Mouse (Mus musculus): ENCODE measurements at regions not wholly inside any gene's neighbourhood (a gene's known extent, or its start where the extent isn't known, plus 50 kb on each side); places are given as distances from the start of the nearest gene placed in this dataset.

DNA sequence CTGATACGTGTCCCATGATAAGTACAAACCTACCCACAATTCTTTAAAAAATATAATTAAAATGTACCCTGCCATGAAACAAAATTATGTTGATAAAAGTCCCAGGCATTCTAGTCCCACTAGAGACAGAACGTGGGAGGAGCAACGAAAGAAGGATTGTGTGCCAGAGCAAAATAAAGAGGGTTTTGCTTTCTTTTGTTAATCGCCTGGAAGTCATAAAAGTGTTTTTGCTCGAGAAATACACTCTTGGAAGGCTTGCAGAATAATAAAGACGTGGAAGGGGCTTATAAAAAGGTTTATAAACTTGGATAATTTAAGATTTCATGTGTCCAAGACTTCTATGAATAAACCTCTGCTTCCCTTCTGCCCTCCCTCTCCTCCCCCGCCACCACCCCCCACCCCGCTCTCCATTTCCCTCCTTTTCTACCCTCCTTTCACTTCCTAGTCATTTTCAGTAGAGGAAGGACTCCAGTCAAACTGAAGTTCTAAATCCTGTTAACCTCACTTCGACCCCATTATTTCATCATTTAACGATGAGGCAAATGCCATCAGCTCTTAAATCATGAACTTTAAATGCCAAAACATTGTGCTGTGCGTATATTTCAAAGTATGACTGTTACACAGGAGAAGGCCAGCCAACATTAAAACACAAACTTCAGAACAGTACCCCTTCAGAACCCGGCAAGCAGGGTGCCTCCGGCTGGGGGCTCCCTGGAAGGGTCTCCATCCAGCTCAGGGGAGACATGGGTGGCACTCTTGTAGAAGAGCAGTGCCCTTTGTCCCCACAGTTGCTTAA is 54.8 kb upstream of the Cep85l start:
- no peak for DNase-seq (ENCODE audit: low read depth)

DNA sequence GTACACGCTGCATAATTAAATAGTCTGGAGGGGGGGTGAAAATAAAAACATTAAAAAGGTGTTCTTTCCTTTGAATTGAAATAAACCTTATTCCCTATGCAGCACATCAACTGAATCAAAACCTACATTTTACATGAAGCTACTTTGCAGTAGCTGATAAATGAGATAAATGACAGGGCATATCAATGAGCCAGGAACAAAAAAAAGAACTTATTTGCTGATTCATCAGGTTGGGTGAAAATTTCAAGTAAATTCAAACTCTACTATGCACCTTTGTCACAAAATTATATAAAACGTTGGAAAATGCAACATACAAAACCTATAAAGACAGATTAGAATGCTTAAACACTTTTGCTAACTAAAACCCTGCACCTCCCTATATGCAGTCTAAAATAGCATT is 53.0 kb upstream of the Cep85l start:
- no peak for DNase-seq (ENCODE audit: low read depth)

DNA sequence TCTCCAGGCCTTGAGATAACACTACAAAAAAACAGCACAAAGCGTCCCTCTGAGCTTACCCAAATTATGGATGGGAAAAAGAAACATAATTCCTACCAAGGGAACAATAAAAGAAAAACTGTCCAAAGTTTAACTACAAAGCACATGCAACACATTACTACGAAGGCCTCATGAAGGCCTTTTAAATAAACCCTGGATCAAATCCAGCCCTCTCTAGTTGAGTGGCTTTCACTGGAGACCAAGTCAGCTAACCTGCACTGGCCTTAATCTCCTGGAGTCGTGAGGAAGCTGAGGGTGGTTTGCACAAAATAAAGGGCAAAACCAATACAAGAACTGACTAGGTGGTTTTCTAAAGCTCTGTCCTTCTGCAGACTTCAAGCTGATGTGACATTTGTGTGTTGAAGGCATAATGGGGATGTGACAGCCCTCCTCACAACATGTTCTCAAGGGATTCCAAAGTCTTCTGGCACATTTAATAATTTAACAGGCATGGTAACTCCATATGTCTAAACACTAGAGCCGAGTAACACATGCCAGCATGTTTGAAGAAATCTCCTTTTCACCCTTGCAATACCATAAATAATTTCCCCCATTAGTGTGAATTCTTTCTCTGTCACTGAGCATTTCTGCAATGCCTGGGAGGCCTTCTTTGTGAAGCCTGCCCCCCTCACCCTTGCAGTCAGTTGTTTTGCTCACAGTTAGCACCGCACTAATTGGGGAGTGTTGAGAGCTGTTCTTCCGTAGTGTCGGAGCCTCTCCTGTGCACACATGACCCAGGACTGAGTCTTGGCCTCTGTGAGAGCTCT is 50.0 kb upstream of the Cep85l start:
- no peak for DNase-seq (ENCODE audit: low read depth)

Data from naive thymus-derived CD4-positive, alpha-beta T cell, adult 2 months (primary cell).